Mouse (Mus musculus): ENCODE data around the gene Oas3.

DNA sequence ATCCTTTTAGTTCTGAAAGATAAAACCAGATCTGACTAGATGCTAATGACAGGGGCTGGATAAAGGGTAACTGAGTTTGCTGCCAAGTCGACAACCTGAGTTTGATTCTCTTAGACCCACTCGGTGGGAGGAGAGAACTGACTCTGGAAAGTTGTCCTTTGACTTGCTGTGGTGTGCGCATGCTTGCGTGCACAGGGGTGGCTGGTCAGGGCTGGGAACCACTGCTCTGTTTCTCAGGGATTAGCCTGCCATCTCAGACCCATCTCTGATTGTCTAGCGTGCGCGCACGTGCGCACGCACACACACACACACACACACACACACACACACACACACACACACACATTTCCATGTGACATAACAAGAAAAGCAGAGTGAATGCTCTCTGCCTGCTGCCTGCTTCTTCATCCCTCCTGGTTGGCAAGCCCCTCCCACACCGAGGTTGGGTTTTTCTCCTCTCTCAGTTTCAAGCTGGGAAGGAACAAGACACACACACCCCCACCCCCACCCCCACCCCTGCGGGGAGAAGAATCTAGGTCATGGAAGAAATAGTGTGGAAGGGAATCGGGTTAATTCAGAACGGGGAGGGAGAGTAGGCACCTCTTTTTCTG, 43.0 kb downstream of the Oas3 start:
- TF ChIP-seq CTCF (IDR thresholded peaks at IDR 0.05; ENCODE audit: borderline replicate concordance, insufficient read depth, low read depth, low read length) = no peak
- no peak for TF ChIP-seq POLR2A (IDR thresholded peaks at IDR 0.05; ENCODE audit: borderline replicate concordance, insufficient read depth, low read length)
